Mouse (Mus musculus): ENCODE measurements at regions not wholly inside any gene's neighbourhood (a gene's known extent, or its start where the extent isn't known, plus 50 kb on each side); places are given as distances from the start of the nearest gene placed in this dataset.
"Not testable (repeated sequence)": the region's sequence is repeated elsewhere in the genome, so short reads cannot be mapped to it uniquely, and the experiment has no call there.

DNA sequence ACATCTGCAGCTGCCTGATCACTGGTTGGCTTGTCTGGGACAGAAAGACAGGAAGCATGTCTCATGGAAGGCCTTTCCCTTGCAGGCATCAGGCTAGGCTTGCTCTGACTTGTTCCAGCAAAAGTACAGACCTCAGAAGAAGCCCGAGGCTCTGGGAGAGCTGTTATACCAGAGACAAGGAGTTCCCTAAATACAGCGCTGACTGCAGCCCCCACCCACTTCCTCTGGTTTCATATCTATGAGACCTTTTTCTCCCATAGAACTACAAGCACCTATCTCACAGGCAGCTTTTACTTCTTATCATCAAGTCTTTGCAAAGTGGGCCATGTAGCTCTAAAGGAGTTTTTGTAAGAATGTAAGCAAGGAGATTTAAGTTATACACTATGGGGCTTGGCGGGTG, 312.2 kb upstream of the Vmn1r3 start:
- DNase-seq = not testable (repeated sequence)

DNA sequence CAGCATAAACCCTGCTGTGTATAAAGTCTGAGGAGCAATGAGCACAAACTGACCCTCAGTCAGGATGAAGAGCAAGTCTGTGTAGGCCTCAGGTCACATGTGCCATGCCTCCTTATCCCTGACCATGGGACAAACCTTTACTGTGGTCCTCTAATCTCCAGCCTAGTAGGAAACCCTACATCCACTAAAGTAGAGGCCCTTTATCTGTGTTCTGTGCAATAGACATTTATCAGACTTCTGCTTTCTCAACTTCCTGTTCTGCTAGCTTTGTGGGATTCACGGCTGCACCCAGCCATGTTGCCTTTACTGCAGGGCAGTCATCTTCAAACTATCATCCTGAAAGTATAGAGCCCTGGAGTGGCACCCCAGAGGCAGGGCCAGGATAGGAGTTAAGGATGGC, 310.8 kb upstream of the Vmn1r3 start:
- DNase-seq = not testable (repeated sequence)

DNA sequence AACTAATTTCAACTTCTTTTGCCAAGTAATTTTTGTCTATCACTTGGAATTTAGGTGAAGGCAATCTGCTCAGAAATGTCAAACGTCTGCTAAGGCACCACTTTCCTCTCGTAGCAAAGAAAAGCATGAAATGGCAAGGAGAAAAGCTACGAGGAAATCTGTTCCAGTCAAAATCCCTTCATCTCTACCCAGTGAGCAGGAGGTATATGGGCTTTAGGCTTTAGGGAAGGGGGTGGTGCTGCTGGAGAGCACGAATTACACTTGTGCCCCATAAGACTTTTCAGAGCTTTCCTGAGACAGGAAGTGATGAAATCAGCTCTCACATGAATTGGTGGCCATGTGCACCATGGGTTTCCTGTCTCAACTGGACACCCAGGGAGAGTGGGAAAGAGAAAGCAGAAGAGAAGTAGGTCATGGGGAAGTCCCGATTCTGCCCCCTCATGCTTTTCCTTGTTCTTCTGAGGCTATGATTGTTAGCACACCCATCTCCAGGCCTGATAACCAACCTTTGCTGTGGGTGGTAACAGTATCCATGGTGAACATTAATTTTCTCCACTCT, 309.0 kb upstream of the Vmn1r3 start:
- DNase-seq = not testable (repeated sequence)

DNA sequence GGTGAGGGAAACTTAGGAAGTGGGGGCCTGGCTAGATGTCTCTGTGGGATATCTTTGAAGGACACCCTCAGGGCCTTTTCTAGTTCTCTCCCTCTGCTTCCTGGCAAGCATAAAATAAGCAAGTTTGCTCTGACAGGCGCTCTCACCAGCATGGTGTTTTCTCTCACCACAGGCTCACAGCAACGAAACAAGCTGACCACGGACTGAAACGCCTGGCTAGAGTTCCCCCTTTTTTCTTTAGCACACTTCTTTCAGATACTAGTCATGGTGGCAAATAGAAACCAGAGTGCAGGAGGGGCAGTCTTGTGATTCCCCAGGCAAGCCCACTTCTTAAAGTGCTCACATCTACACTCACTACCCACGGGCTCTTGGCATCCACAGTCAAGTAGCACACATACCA, 305.7 kb upstream of the Vmn1r3 start:
- DNase-seq = not testable (repeated sequence)

DNA sequence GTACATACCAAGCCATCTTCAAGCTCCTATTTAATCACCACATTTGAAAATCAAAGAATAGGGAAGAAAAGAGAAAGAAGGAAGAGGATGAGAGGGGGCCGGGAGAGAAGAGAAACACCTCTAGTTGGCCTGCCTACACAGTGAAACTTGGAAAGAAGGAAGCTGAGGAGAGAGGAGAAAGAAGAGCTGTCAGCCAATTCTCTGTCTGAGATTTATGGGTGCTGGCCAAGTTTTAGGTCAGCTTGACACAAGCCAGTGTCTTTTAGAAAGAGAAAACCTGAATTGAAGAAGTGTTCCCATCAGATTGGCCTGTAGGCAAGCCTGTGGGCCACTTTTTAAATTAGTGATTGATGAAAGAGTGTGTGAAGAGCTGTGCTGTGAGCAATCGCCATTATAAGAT, 296.9 kb upstream of the Vmn1r3 start:
- no peak for DNase-seq

DNA sequence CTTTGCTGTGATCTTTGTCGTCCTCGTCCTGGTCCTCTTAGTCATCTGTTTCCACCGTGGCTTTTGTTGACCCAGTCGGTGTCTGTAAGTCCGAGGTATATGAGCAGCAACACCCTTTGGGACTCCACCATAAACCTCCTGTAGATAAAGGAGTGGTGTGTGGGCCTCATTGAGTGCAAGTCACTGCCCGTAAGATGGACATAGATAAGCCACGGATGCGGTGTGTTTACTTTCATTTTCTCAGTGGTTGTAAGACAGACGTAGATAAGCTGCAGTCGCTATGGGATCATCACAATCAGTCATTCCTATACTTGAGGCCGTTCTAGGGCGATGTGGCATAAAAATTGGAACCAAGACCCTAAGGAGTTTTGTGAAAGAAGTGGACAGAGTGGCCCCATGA, 271.6 kb upstream of the Vmn1r3 start:
- DNase-seq = no peak

DNA sequence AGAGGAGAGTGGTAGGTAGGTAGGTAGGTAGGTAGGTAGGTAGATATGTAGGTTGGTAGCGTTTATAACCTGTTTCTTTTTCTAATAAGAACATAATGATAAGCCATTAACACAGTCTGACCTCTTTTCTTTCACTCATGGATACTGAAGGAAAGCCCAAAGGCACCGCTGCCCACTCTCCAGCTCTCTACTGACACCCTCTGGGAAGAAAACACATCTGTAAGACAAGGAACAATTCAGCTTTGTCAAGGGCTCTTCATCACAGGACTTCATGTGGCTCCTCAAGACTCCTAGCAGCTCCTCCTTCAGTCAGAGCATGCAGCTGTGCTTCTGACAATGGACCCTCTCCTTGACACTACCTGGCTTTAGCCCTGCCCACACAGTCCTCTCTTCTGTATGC, 252.2 kb upstream of the Vmn1r3 start:
- DNase-seq = not testable (repeated sequence)

DNA sequence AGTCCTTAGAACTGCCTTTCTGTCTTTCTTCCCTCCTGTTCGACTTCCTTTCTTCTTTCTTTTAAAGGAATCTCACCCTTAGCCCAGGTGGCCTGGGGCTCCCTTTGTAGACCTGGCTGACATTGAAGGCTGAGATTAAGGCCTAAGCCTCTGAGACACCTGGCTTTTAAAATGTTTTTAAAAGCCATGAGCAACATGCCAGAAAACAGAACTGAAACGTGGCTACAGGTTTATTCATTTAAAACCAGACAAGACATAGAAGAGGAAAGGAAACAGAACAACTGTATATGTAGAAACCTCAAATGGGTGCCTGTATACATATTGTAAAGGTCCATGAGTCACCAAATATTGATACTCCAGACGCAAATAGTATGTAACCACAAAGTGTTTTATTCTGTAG, 242.8 kb upstream of the Vmn1r3 start:
- DNase-seq = no peak

DNA sequence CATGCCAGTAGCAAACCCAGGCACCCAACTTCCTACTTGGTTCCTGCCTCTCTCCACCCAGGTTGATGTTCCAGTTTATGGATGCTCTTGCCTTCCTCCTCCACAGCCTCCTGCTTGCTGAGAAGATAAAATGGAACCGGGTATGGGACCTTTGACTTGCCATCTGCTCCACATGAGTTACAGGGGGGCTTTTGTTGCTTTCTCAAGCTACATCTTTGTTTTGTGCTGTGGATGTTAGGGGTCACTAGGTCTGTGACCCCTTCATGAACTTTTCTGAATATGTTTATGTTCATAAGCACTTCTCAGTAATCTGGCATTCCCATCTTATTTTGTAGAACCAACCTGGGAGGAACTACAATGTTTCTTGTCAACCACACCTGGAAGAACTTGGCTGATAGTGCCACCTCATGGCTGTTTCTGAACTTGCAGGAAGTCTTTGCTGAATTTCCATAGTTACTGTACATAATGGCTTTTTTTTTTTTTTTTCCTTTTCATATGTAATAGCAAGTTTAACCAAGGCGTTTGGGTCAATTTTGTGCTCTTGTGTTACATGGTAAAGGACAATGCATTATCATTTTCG, 234.9 kb upstream of the Vmn1r3 start:
- peak; percentile 22 for DNase-seq

DNA sequence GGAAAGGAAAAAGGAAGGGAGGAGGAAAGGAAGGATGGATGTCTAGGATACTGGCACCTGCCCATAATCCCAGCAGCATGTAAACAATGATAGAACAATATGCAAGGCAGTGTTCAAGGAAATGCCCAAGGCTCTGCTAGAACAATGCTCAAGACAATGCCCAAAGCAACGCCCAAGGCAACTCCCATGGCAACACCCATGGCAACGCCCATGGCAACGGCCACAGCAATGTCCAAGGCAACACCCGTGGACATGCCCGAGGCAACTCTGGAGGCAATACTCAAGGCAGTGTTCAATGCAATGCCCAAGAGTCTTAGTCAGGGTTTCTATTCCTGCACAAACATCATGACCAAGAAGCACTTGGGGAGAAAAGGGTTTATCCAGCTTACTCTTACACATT, 231.5 kb upstream of the Vmn1r3 start:
- no peak for DNase-seq

DNA sequence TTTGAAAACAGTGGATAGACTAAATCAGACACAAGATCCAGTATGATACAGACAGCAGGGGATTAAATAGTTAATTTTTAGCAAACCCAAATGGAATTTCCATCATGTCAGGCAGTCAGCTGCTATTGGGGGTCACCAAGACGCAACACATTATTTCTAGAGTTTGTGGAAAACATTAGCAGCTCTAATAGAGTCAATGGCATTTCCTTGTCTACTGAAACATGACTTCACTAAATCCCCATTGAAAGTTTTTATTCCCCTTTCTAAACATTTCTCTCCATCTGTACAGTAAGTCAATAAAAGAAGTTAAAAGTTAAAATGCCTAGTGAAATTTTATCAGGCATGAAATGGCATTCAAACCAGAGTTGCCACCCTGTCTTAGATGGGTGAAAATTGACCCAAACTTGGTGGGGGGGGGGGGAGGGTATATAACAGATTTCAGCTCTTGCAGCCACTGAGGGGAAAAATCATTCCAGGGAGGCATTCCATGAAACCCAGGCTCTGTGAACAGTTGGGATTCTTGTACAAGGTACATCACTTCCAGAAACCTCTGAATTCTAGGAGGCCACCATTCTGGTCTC, 229.4 kb upstream of the Vmn1r3 start:
- DNase-seq = not testable (repeated sequence)

DNA sequence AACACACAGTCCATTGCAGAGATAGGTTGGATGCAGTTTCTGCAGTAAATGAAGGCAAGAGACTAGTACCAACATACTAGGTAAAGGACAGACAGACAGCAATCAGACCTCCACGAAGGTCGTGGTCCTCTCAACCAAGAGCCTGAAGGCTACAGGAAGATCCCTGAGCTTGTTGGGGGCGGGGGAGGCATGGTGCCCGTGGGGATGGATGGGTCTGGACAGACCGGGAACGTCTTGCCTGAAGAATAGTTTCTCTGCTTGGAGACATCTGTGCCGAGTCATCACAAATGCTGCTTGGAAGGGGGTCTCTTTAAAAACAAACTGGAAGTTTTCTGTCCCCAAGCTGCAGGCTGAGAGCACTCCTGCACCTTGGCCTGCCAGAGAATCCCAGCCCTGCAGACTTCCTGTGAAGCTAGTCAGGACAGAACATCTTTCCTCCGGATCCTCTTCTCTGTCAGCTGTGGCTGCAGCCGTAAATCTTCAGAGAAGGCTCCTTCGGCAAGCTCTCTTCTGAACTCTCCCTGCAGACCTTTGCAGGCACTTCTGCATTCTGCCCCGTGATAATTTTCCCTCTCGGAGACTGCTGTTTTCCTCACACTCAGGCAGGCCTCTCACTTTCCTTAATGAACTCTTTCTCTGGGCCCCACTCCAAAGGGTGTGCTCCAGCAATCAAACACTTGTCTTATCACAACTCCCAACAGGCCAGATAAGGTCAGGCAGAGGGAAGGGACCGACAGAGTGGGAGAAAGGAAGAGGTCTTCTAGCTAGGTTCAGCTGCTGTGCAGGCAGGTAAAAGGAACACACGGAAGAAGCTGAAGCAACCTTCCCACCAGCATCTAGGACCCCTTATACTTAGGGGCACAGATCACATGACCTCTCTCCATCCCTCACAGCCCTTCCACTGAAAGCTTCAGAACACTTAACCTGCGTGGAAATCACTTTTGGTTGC, 228.6 kb upstream of the Vmn1r3 start:
- no peak for DNase-seq

DNA sequence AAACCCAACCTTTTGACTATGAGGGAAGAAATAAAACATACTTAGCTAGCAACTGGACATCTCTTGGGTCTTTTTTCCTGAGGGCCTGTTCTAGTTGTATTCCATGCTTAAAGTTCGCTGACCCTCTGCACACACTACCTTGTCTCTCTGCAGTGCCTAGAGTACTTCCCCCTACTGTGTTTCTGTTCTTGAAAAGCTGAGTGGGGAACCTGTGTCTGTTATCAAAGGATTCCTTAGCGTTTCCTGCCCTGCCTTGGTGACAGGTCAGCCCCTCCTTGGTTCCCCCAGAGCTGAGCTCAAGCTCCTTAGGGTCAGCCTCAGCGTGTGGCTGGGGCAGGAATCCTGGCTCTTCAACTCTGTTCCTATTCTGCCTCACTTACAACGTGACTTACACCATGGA, 227.2 kb upstream of the Vmn1r3 start:
- not testable (repeated sequence) for DNase-seq

DNA sequence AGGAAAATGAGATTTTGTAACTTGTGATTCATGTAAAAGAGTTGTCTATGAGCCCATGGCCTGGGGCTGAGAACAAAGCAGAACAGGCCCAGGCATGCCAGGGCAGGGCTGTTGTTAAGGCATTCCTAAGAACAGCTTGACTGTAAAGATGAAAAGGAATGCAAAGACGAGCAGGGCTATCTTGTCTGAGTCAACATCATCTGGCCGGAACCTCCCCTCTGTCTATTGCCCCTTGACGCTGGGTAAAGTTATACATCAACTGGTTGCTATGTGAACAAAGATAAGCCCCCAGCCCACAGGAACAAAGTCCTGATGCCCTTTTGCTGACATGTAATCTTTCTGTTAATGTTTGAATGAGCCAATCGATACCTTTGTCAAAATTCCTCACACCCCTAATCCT, 217.7 kb upstream of the Vmn1r3 start:
- DNase-seq = not testable (repeated sequence)

DNA sequence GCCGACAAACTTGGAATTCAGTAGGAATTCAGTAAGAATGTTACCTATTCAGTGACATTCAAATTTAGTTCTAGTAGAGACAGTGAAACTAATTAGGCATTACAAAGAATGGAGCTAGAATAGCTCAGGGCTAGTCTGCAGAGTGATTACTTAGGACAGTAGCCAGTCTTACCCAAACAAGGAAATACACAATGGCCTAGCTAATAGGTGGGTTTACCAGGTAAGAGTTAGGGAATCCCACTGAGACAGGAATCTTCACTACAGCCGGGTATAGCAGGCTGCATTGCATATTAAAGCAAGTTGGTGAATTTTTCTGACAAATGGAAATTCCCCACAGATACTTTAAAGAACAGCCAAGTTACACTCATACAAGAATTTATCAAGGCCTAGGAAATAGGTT, 216.6 kb upstream of the Vmn1r3 start:
- DNase-seq = not testable (repeated sequence)

DNA sequence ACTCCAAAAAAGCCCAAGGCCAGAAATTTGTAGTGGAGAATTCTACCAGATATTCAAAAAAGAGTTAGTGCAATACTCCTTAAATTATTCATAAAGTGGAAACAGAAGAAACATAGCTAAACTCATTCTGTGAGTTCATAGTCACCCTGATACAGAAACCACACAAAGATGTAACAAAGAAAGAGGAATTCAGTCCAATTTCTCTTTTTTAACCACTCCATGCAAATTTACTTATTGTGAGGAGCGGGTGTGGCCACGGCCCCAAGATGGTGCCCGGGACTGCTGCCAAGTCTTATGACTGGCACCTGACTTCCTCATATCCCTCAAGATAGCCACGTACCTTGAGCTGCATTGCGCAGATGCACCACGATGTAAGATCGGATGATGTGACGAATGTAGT, 206.4 kb upstream of the Vmn1r3 start:
- DNase-seq = not testable (repeated sequence)

DNA sequence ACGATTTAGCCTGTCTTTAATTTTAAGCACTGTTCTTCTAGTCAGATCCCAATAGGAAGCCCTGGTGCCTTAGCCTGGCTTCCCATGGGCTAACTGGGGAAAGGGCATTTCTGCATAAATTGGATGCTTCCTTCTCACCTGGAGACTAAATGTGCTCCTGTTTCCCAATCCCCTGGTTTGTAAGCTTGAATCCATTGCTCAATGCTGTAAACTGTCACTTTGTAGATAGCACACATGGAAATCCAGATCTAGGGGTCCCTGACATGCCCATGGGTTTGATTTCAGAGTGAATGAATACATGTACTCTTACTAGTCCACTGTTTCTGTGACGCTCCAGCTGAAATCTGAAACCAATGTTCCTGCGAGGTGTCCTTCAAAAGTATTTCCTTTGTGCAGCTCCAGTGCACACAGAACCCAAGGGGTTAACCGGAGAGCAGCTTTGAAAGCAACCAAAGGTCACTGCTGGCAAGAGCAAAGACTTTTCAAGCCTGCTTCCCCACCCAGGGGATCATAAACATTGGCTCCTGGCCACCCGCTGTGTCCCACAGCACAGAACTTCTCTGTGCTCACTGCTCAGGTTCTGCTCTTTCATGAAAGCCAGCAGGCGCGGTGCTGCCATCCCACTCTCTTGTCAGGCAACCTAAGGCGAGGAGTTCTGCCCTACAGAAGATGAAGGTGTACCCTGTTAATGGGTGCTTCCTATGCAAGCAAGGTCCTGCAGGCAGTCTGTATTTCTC, 188.0 kb upstream of the Vmn1r3 start:
- DNase-seq = not testable (repeated sequence)

DNA sequence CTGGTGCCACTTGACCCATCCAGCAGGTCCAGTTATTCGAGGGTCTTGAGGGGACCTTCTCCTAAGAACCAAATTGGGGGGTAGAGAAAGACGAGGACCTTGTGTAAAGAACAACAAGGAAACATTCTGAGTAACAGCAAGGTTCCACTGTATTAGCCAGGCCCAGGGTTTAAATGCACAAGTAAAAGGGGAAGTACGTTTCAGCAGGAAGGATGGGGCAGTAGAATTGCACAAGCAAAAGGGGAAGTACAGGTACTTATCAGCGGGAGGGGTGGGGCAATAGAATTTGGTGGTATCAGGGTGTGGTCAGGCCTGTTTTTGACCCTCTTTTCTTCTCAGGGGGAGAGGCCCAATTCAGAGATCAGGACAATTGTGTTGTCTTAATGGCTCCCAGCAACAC, 182.9 kb upstream of the Vmn1r3 start:
- DNase-seq = not testable (repeated sequence)

DNA sequence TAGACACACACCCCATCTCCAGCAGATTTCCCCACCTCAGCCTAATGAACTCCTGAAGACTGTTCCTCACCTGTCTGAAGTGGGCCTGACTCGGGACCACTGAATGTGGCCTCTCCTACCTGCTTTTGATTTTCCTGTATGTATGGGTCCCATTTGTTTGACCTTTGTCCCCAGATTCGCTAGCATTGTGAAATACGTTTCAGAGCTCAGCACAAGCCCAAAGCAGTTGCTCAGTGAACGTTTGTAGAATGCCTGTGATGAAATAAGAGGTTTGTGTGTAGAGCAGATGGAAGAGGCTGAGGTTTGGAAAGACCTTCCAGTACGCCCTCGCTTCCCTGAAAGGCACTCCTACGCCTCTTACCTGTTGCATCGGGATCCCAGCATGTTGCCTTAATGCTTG, 158.3 kb upstream of the Vmn1r3 start:
- DNase-seq = not testable (repeated sequence)

DNA sequence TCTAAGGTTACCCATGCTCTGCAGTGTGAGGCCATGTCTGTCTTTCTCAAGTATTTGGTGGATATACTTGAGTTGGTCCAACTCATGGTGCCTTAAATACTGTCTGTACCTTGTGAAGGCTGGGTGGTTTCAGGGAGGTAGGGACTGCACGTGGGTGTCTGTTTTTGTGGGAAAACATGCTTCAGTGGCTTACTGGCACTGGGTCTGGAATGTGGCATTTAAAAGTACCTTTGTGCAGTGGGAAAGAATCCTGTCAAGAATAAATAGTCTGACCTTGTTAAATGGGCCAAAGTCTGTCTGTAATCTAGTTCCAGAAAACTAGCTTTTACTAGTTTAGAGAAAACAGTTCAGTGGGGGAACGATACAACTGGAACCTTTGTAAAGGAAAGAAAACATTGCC, 157.5 kb upstream of the Vmn1r3 start:
- DNase-seq = not testable (repeated sequence)

DNA sequence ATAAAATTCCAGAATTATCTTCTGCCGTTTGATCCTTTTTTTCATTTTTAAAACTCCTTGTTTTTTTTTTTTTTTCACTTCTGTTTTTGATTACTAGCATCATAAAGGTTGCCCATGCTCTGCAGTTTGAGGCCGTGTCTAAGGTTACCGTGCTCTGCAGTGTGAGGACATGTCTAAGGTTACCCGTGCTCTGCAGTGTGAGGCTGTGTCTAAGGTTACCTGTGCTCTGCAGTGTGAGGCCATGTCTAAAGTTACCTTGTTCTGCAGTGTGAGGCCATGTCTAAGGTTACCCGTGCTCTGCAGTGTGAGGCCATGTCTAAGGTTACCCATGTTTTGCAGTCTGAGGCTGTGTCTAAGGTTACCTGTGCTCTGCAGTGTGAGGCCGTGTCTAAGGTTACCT, 157.0 kb upstream of the Vmn1r3 start:
- DNase-seq = not testable (repeated sequence)

Data from right cerebral cortex, postnatal 25 days (tissue).